ENCODE assay signal across 24 mouse cellular contexts in the genomic region with DNA sequence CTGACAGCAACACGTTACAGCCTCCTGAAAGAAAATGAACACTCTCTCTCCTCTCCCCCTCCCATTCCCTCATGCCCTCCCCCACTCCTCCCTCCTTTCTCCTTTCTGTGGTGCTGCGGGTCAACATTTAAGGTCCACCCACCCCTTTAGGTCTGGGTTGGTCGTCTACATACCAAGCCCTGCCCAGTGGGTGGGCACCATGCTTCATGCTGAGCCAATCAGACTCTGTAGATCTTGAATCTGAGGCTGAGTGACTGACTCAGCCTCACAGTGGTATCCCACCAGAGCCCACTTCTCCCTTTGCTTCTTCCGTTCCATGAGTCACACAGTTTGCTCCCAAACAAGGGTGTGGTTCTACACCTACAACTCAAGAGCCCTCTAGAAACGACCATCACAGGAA. TPM values are rescaled to one million over a fixed set of nuclear protein-coding genes. Genes with fewer than 3 reads are reported as not detected.
DNase-seq lines count a peak whose midpoint lies in the region; ATAC-seq and TF ChIP-seq lines count a peak whose summit lies in the region.
"Had no signal": no experiment of that assay in that cellular context is flagged by ENCODE, and none has a peak within 500 bp of the region (broad histone marks: within the 10 kb centered on the region; RNA-seq: fewer than 3 reads in every experiment).

No protein-coding gene starts in this region.

- ATAC-seq in kidney, embryonic 14.5 days (ENCODE audit: low FRiP score, low TSS enrichment): peak; percentile 60; the same call in 1 of the 2 replicates
- ATAC-seq: CD4-positive, CD25-positive, alpha-beta regulatory T cell, adult 4 months; forebrain, embryonic 13.5 days; forebrain, embryonic 16.5 days; hindbrain, postnatal 0 days; inflammation-experienced regulatory T-cells, adult 6 months; intestine, embryonic 16.5 days had no signal

- no peaks in the 10 kb centered on the region for H3K36me3 ChIP-seq in kidney, embryonic 14.5 days (ENCODE audit: control insufficient read depth, insufficient read depth, low read length)
- H3K36me3 ChIP-seq in ES-E14 (ENCODE audit: control insufficient read depth, insufficient read depth, low read length, poor library complexity, severe bottlenecking): no peaks in the 10 kb centered on the region
- H3K36me3 ChIP-seq: forebrain, embryonic 10.5 days; G1E; heart, embryonic 10.5 days; heart, embryonic 13.5 days had no signal

- H3K27ac ChIP-seq in kidney, embryonic 14.5 days (ENCODE audit: low read depth, low read length): no peak overlapping the region
- no peak overlapping the region for H3K27ac ChIP-seq in ES-E14 (ENCODE audit: insufficient read depth, low read depth, low read length, poor library complexity, severe bottlenecking)
- H3K27ac ChIP-seq: forebrain, embryonic 13.5 days; heart, adult 2 months; heart, embryonic 10.5 days; heart, embryonic 13.5 days; hindbrain, embryonic 14.5 days; hindbrain, postnatal 0 days had no signal

- intact Hi-C loops in heart, postnatal 25 days (cut with DNase I): no loop called here

- no peaks in the 10 kb centered on the region for H3K4me1 ChIP-seq in kidney, embryonic 14.5 days (ENCODE audit: control insufficient read depth, insufficient read depth, low read length)
- H3K4me1 ChIP-seq in ES-E14 (ENCODE audit: control insufficient read depth in 2 of 2, insufficient read depth in 2 of 2, low read length in 2 of 2, poor library complexity in 1 of 2): peaks cover 8 to 19% of the 10 kb centered on the region in 2 experiments; a peak in 3 of 4 replicates
- H3K4me1 ChIP-seq: heart, embryonic 10.5 days; heart, embryonic 13.5 days had no signal

- no peak for DNase-seq in kidney, adult 9 months
- DNase-seq in 416B (ENCODE audit: low read depth) (peak; percentile 34), ES-E14 (ENCODE audit: low read depth, low spot score) (peak; percentile 68), WW6 (ENCODE audit: low read depth, low spot score) (peak; percentile 56)
- DNase-seq in urinary bladder, adult 18-20 months (ENCODE audit: low spot score in 2 of 2): no peak
- no peak for DNase-seq in heart, postnatal 25 days (ENCODE audit: low spot score)
- DNase-seq in urinary bladder, postnatal 4 days (ENCODE audit: low spot score in 2 of 2): no peak
- DNase-seq: adrenal gland, adult 2 months; adrenal gland, postnatal 14 days; gastrocnemius, postnatal 36 days; heart, adult 2 months; kidney, adult 2 months had no signal

- in situ Hi-C loops in ES-E14 (cut with MboI; ENCODE audit: low sequenced_read_pairs in 2 of 2, unreplicated experiment in 2 of 2): no loop called here

- H3K4me2 ChIP-seq in kidney, embryonic 14.5 days (replicated peaks; ENCODE audit: low read depth, low read length): no peak overlapping the region
- H3K4me2 ChIP-seq: forebrain, embryonic 13.5 days; heart, embryonic 13.5 days; hindbrain, embryonic 14.5 days had no signal

- H3K9me3 ChIP-seq in kidney, embryonic 14.5 days (ENCODE audit: control insufficient read depth, low read length): 0 out of 2 replicates have a peak, but pooled peaks cover 4% of the 10 kb centered on the region
- H3K9me3 ChIP-seq in ES-E14 (ENCODE audit: control insufficient read depth, insufficient read depth, low read depth, low read length): no peaks in the 10 kb centered on the region
- H3K9me3 ChIP-seq: forebrain, embryonic 10.5 days; forebrain, embryonic 13.5 days; G1E; heart, embryonic 10.5 days; heart, embryonic 13.5 days had no signal

- no peaks in the 10 kb centered on the region for H3K27me3 ChIP-seq in kidney, embryonic 14.5 days (ENCODE audit: control insufficient read depth, insufficient read depth, low read length)
- H3K27me3 ChIP-seq: forebrain, embryonic 13.5 days; heart, embryonic 13.5 days had no signal

- no peak overlapping the region for H3K4me3 ChIP-seq in kidney, embryonic 14.5 days (ENCODE audit: low read length)
- peak overlapping the region in 1 of 2 experiments; percentile 15; a peak in 1 of 4 replicates for H3K4me3 ChIP-seq in ES-E14 (ENCODE audit: insufficient read depth in 1 of 2, low read depth in 1 of 2, low read length in 2 of 2, poor library complexity in 1 of 2, severe bottlenecking in 1 of 2)
- H3K4me3 ChIP-seq: forebrain, embryonic 10.5 days; forebrain, embryonic 13.5 days; heart, adult 2 months; heart, embryonic 10.5 days; heart, embryonic 13.5 days had no signal

- no peak overlapping the region for H3K9ac ChIP-seq in kidney, embryonic 14.5 days (ENCODE audit: low read depth, low read length)
- no peak overlapping the region for H3K9ac ChIP-seq in ES-E14 (ENCODE audit: insufficient read depth, low read depth, low read length, poor library complexity, severe bottlenecking)
- H3K9ac ChIP-seq: forebrain, embryonic 13.5 days; heart, embryonic 13.5 days; hindbrain, embryonic 14.5 days had no signal

- WGBS in kidney, embryonic 14.5 days: 46% methylated on average over 5 of the region's 5 CpGs

TF ChIP-seq in ES-E14, 5 proteins besides CTCF, POLR2A, EP300 and RAD21:
- TF ChIP-seq CHD2 (IDR thresholded peaks at IDR 0.05; ENCODE audit: low read depth, low read length) (no peak), ZC3H11A (IDR thresholded peaks at IDR 0.05; ENCODE audit: borderline replicate concordance, low read depth, low read length) (no peak), MAFK (IDR thresholded peaks at IDR 0.05; ENCODE audit: insufficient read depth, low read depth, low read length) (no peak), HCFC1 (IDR thresholded peaks at IDR 0.05; ENCODE audit: borderline replicate concordance, insufficient read depth, low read length) (no peak), ZNF384 (IDR thresholded peaks at IDR 0.05; ENCODE audit: low read depth, low read length) (no peak)
TF ChIP-seq in ES-E14: peak in this region for 0.

RNA-seq across cellular contexts. Expression of a gene that starts 36.2 kb away (rescaled TPM):
- 1,237 and 1,509 TPM in 2 replicates for polyA plus RNA-seq in kidney, embryonic 14.5 days (2014; fragmentation: Nextera tagmentation; extraction: Ambion mirVana)
- 416 and 537 TPM in 2 replicates for total RNA-seq in ES-E14 (2012; rRNA removed)
- total RNA-seq in heart, postnatal 25 days (2021): 100 to 1,000 TPM; 264 to 282 TPM

Comparison
In these comparisons a context has a peak if more than half of its experiments do, and no peak if none do; other contexts are left out.
1. DNase-seq: peak in 416B (single experiment), ES-E14 (single experiment) and WW6 (single experiment); none in kidney, adult 9 months (single experiment), urinary bladder, adult 18-20 months (0 of 2), heart, postnatal 25 days (single experiment) and urinary bladder, postnatal 4 days (0 of 2).